Mouse (Mus musculus) kidney, adult 2 months (tissue): ENCODE results near the gene Arid4a.

Experiments used
- CTCF ChIP-seq: fragments of 200-500 bp; conservative IDR thresholded peaks from 2 replicates; pipeline ENCODE4 v1.5.1; 2011; ENCODE audit warnings: low read depth, mild to moderate bottlenecking, control low read depth, low read length, moderate library complexity, mixed read lengths; ENCODE audit not compliant: insufficient read depth, insufficient read length
- POLR2A ChIP-seq: fragments of 200-500 bp; IDR thresholded peaks from one replicate; pipeline ENCODE4 v1.6.1; 2011; ENCODE audit warnings: low read depth, low read length, control low read depth

DNA sequence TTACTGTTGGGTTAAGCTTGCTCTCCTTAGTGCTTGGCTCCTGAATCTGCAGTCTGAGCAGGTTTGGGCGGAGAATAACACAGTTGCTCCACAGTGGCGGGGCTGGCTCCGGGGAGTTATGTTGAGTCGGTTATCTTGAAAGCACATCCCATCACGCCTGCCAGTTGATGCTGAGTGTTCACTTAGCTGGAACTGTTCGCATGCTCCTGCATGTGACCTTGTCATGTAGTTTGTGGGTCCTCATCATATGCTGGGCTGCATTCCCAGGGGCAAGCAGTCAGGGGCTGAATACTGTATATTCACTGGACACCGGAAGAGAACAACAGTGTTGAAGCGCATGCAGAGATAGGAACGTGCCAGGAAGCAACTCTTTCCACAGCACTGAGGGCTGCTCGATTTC is 97.3 kb downstream of the Arid4a start:
- no peak for TF ChIP-seq CTCF
- no peak for TF ChIP-seq POLR2A
